Mouse (Mus musculus): Measurements from ENCODE around the gene Zer1. TPM values are rescaled to one million over a fixed set of nuclear protein-coding genes. Genes with fewer than 3 reads are reported as not detected.

The Zer1 gene
- polyA plus RNA-seq, 1 experiment from 2014 or later: 2.6 TPM

DNA sequence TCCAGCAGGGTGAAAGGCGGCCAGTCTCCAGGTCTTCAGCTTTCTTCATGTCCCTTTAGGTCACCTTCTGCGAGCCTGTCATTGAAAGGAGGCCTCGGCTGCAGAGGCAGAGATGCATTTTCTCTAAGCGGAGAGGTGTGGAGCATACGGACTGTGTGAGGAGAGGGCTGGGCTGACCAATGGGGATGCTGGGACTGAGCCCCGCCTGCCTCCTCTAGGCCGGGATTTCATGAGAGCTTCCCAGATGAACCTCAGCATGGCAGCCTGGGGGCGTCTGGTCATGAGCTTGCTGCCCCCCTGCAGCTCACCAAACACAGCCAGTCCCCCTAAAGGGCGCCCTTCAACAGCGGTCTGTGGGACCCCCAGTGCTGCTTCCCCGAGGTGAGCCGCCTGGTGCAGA, 39.8 kb downstream of the Zer1 start:
- Histone ChIP-seq H3K36me3 (ENCODE audit: control insufficient read depth, insufficient read depth) (0 out of 2 replicates have a peak, but pooled peaks cover 1% of the 10 kb centered on the region), H3K9me3 (ENCODE audit: control insufficient read depth) (no peaks in the 10 kb centered on the region), H3K4me3 (ENCODE audit: low read depth, low read length) (no peak overlapping the region), H3K9ac (ENCODE audit: low read depth, low read length) (no peak overlapping the region), H3K27ac (ENCODE audit: low read depth, low read length) (no peak overlapping the region), H3K4me2 (replicated peaks; ENCODE audit: low read depth) (peak overlapping the region; percentile 44), H3K27me3 (replicated peaks; ENCODE audit: control insufficient read depth, insufficient read depth, low read length) (no peaks in the 10 kb centered on the region), H3K4me1 (replicated peaks; ENCODE audit: control insufficient read depth, insufficient read depth, low read length) (no peaks in the 10 kb centered on the region)
- WGBS: 46% methylated on average over 12 of the region's 12 CpGs
- 0 out of 2 replicates have a peak, but pooled peaks have one; percentile 1 for TF ChIP-seq CTCF (IDR thresholded peaks at IDR 0.05; ENCODE audit: low read depth)
- ATAC-seq: no peak

DNA sequence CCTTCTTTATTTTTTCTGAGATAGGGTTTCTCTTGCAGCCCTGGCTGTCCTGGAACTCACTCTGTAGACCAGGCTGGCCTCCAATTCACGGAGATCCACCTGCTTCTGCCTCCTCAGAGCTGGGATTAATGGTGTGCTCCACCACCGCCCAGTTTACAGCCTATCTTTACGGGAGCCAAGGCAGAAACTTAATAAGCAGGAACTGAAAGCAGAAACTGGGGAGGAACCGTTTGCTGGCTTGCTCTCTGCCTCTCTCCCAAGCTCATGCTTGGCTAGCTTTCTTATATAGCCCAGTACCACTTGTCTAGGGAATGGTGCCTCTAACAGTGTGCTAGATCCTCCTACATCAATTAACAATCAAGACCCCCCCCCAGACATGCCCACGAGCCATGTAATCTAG, 40.3 kb downstream of the Zer1 start:
- no peak for TF ChIP-seq CTCF (IDR thresholded peaks at IDR 0.05; ENCODE audit: low read depth)
- H3K27me3 ChIP-seq (replicated peaks; ENCODE audit: control insufficient read depth, insufficient read depth, low read length): no peaks in the 10 kb centered on the region
- no peaks in the 10 kb centered on the region for H3K9me3 ChIP-seq (ENCODE audit: control insufficient read depth)
- peak overlapping the region; percentile 44; the same call in 1 of the 2 replicates for H3K4me2 ChIP-seq (replicated peaks; ENCODE audit: low read depth)
- H3K27ac ChIP-seq (ENCODE audit: low read depth, low read length): no peak overlapping the region
- H3K4me3 ChIP-seq (ENCODE audit: low read depth, low read length): no peak overlapping the region
- no peak overlapping the region for H3K9ac ChIP-seq (ENCODE audit: low read depth, low read length)
- no peaks in the 10 kb centered on the region for H3K36me3 ChIP-seq (ENCODE audit: control insufficient read depth, insufficient read depth)
- ATAC-seq: no peak
- no peaks in the 10 kb centered on the region for H3K4me1 ChIP-seq (replicated peaks; ENCODE audit: control insufficient read depth, insufficient read depth, low read length)
- 49% methylated on average over 5 of the region's 5 CpGs for WGBS

DNA sequence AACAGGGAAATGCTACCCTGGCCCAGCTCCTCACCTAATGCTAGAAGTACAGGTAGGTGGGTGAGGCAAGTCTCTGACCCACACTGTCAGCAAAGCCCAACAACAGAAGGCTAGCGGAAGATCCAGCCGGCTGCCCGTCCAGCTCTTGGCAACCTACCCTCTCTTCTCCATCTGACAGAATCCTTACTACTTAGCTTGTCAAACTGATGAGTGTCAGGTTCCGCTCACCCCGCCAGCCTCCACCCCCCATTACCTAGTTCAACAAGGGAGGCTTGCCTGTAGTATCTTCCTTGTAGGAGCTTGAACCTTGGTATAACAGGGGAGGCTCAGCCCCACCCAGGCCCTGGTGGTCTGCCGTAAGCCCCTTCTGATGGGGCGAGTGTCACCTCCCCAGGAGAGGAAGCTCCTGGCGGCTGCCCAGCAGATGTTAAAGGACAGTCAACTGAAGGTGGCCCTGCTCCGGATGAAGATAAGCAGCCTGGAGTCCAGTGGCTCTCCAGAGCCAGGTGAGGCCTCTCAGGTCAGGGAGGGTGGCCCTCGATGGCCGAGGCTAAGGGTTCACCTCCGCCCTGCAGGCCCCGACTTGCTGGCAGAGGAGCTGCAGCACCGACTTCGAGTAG, 44.1 kb downstream of the Zer1 start:
- no peak for ATAC-seq
- Histone ChIP-seq H3K36me3 (ENCODE audit: control insufficient read depth, insufficient read depth) (no peaks in the 10 kb centered on the region), H3K4me3 (ENCODE audit: low read depth, low read length) (no peak overlapping the region), H3K4me1 (replicated peaks; ENCODE audit: control insufficient read depth, insufficient read depth, low read length) (no peaks in the 10 kb centered on the region), H3K9me3 (ENCODE audit: control insufficient read depth) (no peaks in the 10 kb centered on the region), H3K4me2 (replicated peaks; ENCODE audit: low read depth) (no peak overlapping the region), H3K9ac (ENCODE audit: low read depth, low read length) (no peak overlapping the region), H3K27me3 (replicated peaks; ENCODE audit: control insufficient read depth, insufficient read depth, low read length) (no peaks in the 10 kb centered on the region), H3K27ac (ENCODE audit: low read depth, low read length) (no peak overlapping the region)
- WGBS: 88% methylated on average over 15 of the region's 15 CpGs
- TF ChIP-seq CTCF (IDR thresholded peaks at IDR 0.05; ENCODE audit: low read depth): no peak

DNA sequence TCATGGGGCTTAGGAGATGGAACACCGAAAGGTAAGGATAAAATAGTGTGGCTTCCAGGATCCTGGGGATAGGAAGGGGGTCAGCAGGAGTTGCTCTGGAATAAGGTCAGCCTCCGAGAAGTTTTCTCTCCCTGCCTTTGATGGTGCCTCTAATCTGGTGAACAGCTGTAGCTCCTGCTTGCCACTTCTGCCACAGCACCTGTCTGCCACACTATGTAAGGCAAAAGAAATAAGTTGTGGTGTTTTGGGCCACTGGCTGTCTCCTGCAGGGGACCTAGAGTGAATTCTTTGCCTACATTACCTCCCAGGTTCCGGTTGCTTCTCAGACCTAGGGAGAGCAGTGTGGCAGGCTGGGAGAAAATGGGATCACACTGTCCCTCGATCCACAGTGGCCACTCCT, 45.6 kb downstream of the Zer1 start:
- TF ChIP-seq CTCF (IDR thresholded peaks at IDR 0.05; ENCODE audit: low read depth): no peak
- Histone ChIP-seq H3K27ac (ENCODE audit: low read depth, low read length) (no peak overlapping the region), H3K9ac (ENCODE audit: low read depth, low read length) (no peak overlapping the region), H3K4me1 (replicated peaks; ENCODE audit: control insufficient read depth, insufficient read depth, low read length) (no peaks in the 10 kb centered on the region), H3K4me3 (ENCODE audit: low read depth, low read length) (no peak overlapping the region), H3K27me3 (replicated peaks; ENCODE audit: control insufficient read depth, insufficient read depth, low read length) (no peaks in the 10 kb centered on the region), H3K4me2 (replicated peaks; ENCODE audit: low read depth) (0 out of 2 replicates have a peak overlapping the region, but pooled peaks have one; percentile 91), H3K36me3 (ENCODE audit: control insufficient read depth, insufficient read depth) (no peaks in the 10 kb centered on the region), H3K9me3 (ENCODE audit: control insufficient read depth) (no peaks in the 10 kb centered on the region)
- 60% methylated on average over 4 of the region's 4 CpGs for WGBS
- no peak for ATAC-seq

DNA sequence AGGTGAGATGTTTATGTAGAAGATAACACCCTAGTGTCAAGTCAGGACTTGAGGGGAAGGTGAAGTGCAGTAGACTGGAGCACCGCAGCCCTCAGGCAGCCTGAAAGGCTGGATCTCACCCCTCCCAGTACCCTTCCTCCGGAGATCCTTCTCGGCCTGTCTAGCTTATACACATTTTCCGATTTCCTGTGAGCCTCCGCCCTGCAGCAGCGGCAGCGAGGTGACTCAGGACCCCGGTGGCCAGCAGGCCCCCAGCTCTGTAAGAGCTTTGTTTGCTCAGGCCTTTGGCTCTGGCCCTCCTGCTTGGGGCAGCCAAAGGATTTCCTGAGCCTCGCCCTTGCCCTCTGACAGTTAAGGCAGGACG, 46.1 kb downstream of the Zer1 start:
- Histone ChIP-seq H3K9ac (ENCODE audit: low read depth, low read length) (no peak overlapping the region), H3K36me3 (ENCODE audit: control insufficient read depth, insufficient read depth) (no peaks in the 10 kb centered on the region), H3K27me3 (replicated peaks; ENCODE audit: control insufficient read depth, insufficient read depth, low read length) (no peaks in the 10 kb centered on the region), H3K4me2 (replicated peaks; ENCODE audit: low read depth) (peak overlapping the region; percentile 91), H3K4me1 (replicated peaks; ENCODE audit: control insufficient read depth, insufficient read depth, low read length) (no peaks in the 10 kb centered on the region), H3K4me3 (ENCODE audit: low read depth, low read length) (peak overlapping the region; percentile 47), H3K27ac (ENCODE audit: low read depth, low read length) (no peak overlapping the region), H3K9me3 (ENCODE audit: control insufficient read depth) (no peaks in the 10 kb centered on the region)
- peak; percentile 31; the same call in 1 of the 2 replicates for ATAC-seq
- no peak for TF ChIP-seq CTCF (IDR thresholded peaks at IDR 0.05; ENCODE audit: low read depth)
- WGBS: 16% methylated on average over 10 of the region's 10 CpGs

DNA sequence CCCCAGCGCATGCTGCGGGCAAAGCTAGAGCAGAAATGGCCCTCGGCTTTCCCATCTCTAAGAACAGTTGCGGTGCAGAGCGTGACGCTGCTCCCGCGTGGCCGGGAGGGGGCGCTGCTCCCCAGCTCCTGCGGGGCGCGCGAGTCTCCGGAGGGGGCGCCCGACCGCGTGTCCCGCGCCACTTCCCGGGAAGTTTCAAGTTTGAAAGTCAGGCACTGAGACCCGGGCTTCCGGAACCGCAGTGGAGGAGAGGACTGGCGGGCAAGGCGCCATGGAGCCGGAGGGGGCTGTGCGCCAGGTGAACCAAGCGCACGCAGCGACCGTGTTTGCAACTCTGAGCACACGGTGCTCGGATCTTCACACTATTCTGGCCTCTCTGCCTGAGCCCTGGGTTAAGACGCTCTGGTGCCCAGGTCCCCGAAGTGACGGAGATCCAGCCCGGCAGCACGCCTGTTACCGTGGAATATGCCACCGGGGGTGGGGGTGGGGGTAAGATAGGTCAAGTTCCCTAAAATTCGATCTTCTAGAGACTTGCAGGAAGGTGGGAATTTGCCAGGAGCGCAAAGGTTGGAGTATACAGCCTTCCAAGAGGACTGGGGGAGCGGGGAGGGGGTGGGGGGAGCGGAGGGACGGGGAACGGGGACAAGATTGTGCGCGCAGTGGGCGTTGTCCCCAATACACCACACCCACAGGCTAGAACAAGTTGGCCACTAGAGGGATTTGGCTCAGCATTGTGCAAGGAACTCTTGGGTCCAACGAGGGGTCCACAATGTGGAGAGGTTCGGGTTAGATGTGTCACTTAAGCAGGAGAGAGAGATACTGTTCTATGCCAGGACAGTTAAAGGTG, 46.7 kb downstream of the Zer1 start, which contains the start of gene Pkn3:
TSS of gene Pkn3 (plus strand) at position 183 of the 847 bp plus-strand sequence.
- TF ChIP-seq CTCF (IDR thresholded peaks at IDR 0.05; ENCODE audit: low read depth): peak; percentile 100
- ATAC-seq: peak; percentile 77
- peak within 1 kb of the TSS; percentile 38 for H3K9ac ChIP-seq (ENCODE audit: low read depth, low read length)
- no peaks in the 10 kb centered on the region for H3K9me3 ChIP-seq (ENCODE audit: control insufficient read depth)
- no peaks in the 10 kb centered on the region for H3K27me3 ChIP-seq (replicated peaks; ENCODE audit: control insufficient read depth, insufficient read depth, low read length)
- peak within 1 kb of the TSS; percentile 58 for H3K27ac ChIP-seq (ENCODE audit: low read depth, low read length)
- WGBS: under 1% methylated on average over 53 of the region's 53 CpGs
- H3K4me1 ChIP-seq (replicated peaks; ENCODE audit: control insufficient read depth, insufficient read depth, low read length): no peaks in the 10 kb centered on the region
- H3K36me3 ChIP-seq (ENCODE audit: control insufficient read depth, insufficient read depth): no peaks in the 10 kb centered on the region; the same call in 1 of the 2 replicates
- peak within 1 kb of the TSS; percentile 47 for H3K4me3 ChIP-seq (ENCODE audit: low read depth, low read length)
- H3K4me2 ChIP-seq (replicated peaks; ENCODE audit: low read depth): peak within 1 kb of the TSS; percentile 91

Measured in intestine, postnatal 0 days (tissue).